Mouse (Mus musculus): ENCODE data around the gene Sh3pxd2b.

DNA sequence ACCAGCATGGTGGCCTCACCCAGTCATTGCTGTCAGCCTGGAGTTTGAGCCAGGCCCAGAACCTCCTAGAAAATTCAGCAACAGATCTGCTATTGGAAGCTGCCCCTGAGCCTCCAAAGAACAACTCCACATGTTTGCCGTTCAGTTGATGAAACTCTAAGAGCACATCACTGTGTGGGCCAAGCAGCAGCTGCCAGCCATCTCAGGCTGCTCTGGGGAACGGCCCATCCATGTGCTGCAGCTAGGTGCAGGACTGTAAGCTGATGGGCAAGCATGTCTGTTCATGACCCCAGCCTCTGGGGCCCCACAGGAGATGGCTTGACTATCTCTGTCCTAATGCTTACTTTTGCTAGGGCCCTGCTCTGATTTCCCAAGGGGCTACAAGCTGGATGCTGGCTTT is 19.4 kb downstream of the Sh3pxd2b start:
- TF ChIP-seq POLR2A (IDR thresholded peaks at IDR 0.05; ENCODE audit: control insufficient read depth, low read depth, low read length) (no peak), CTCF (IDR thresholded peaks at IDR 0.05; ENCODE audit: control insufficient read depth, insufficient read depth, insufficient replicate concordance, low read depth, low read length) (no peak)
